Mouse (Mus musculus): ENCODE results near the gene Dcdc2b. TPM values are rescaled to one million over a fixed set of nuclear protein-coding genes. Genes with fewer than 3 reads are reported as not detected.

Dcdc2b gene
- total and polyA plus RNA-seq, 2 experiments from 2014 or later = 3.0 to 4.5 TPM

- no peaks in the 10 kb centered on the region for H3K9me3 ChIP-seq (ENCODE audit: low read length)
- peak overlapping the region; percentile 66; the same call in 1 of the 2 replicates for H3K4me3 ChIP-seq (ENCODE audit: low read depth, low read length)
- WGBS = 72% methylated on average over 11 of the region's 11 CpGs
- H3K9ac ChIP-seq = peak overlapping the region; percentile 93
- peak overlapping the region; percentile 98; the same call in 1 of the 2 replicates for H3K27ac ChIP-seq (ENCODE audit: low read depth, low read length)
- peaks cover 15% of the 10 kb centered on the region for H3K36me3 ChIP-seq (ENCODE audit: insufficient read depth)
- TF ChIP-seq CTCF (IDR thresholded peaks at IDR 0.05; ENCODE audit: low read depth) = no peak
- peaks cover 30% of the 10 kb centered on the region for H3K4me1 ChIP-seq (ENCODE audit: insufficient read depth)
- DNase-seq (no peak), ATAC-seq (no peak)
- no peaks in the 10 kb centered on the region for H3K27me3 ChIP-seq (ENCODE audit: insufficient read depth, low read length)
- H3K4me2 ChIP-seq (ENCODE audit: low read depth) = peak overlapping the region; percentile 88
Observed at GRCm38 (mm10) chr4:129622120-129622802, 8.2 kb upstream of the Dcdc2b start.

GRCm38 (mm10) chr4:129621283-129621841, 7.3 kb upstream of the Dcdc2b start:
- no peak for ATAC-seq
- no peak overlapping the region for H3K27ac ChIP-seq (ENCODE audit: low read depth, low read length)
- no peak overlapping the region for H3K4me2 ChIP-seq (ENCODE audit: low read depth)
- H3K9me3 ChIP-seq (ENCODE audit: low read length) = no peaks in the 10 kb centered on the region
- H3K4me3 ChIP-seq (ENCODE audit: low read depth, low read length) = no peak overlapping the region
- H3K4me1 ChIP-seq (ENCODE audit: insufficient read depth) = peaks cover 30% of the 10 kb centered on the region
- DNase-seq = no peak
- no peak for TF ChIP-seq CTCF (IDR thresholded peaks at IDR 0.05; ENCODE audit: low read depth)
- peaks cover 13% of the 10 kb centered on the region; the same call in 1 of the 2 replicates for H3K36me3 ChIP-seq (ENCODE audit: insufficient read depth)
- 88% methylated on average over 8 of the region's 8 CpGs for WGBS
- no peak overlapping the region for H3K9ac ChIP-seq
- no peaks in the 10 kb centered on the region for H3K27me3 ChIP-seq (ENCODE audit: insufficient read depth, low read length)

GRCm38 (mm10) chr4:129620419-129621282, 6.6 kb upstream of the Dcdc2b start:
- TF ChIP-seq CTCF (IDR thresholded peaks at IDR 0.05; ENCODE audit: low read depth) = no peak
- ATAC-seq = no peak
- no peak for DNase-seq
- Histone ChIP-seq H3K4me1 (ENCODE audit: insufficient read depth) (peaks cover 30% of the 10 kb centered on the region), H3K4me2 (ENCODE audit: low read depth) (no peak overlapping the region), H3K27ac (ENCODE audit: low read depth, low read length) (no peak overlapping the region), H3K9me3 (ENCODE audit: low read length) (no peaks in the 10 kb centered on the region), H3K9ac (no peak overlapping the region), H3K36me3 (ENCODE audit: insufficient read depth) (peaks cover 13% of the 10 kb centered on the region; the same call in 1 of the 2 replicates), H3K4me3 (ENCODE audit: low read depth, low read length) (no peak overlapping the region), H3K27me3 (ENCODE audit: insufficient read depth, low read length) (no peaks in the 10 kb centered on the region)
- WGBS = 92% methylated on average over 11 of the region's 11 CpGs

DNA sequence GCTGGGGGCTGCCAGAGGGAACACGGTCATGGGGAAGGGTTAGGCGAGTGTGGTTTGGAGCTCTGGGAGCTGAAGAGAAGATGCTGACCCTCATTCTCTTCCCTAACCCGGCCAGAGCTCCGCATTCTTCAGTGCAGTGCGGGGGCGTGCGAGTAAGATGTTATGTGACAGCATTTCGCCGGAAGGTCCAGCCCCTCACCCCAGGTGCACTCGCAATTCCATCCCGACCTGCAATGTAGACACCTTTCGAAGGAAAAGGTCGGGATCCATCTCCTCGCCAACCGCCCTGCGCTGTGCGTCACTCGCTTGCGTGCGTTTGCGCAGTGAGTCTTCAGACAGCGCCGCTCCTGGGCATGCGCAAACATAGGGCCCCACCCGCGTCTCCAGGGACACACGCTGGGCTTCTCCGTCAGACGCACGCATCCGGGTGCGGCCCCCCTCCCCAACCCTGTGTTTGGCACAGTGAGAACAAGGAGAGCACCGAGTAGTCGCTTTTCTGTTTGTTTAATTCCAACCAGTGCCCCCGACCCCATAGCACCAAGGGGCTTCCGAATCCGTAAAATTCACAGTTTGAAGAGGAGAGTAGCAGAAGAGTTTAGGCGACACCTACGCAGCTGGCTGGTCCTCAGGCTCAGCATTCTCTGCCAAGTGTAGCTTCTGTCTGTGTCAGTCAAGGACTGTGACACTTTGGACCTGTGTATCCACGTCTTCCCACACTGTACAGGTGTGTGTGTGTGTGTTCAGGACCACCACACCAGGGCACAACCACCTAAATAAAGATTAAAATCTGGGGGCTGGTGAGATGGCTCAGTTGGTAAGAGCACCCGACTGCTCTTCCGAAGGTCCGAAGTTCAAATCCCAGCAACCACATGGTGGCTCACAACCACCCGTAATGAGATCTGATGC, 5.0 kb upstream of the Dcdc2b start, which contains the start of gene Iqcc:
TSS of gene Iqcc (minus strand) at position 314 of the 906 bp plus-strand sequence.
- DNase-seq (peak; percentile 98), ATAC-seq (peak; percentile 95)
- peak within 1 kb of the TSS; percentile 91 for H3K9ac ChIP-seq
- no peaks in the 10 kb centered on the region for H3K9me3 ChIP-seq (ENCODE audit: low read length)
- WGBS = 4% methylated on average over 43 of the region's 44 CpGs
- no peaks in the 10 kb centered on the region for H3K27me3 ChIP-seq (ENCODE audit: insufficient read depth, low read length)
- peak within 1 kb of the TSS; percentile 93 for H3K4me2 ChIP-seq (ENCODE audit: low read depth)
- peak within 1 kb of the TSS; percentile 95 for H3K27ac ChIP-seq (ENCODE audit: low read depth, low read length)
- peak within 1 kb of the TSS; percentile 65 for H3K4me3 ChIP-seq (ENCODE audit: low read depth, low read length)
- peak; percentile 49 for TF ChIP-seq CTCF (IDR thresholded peaks at IDR 0.05; ENCODE audit: low read depth)
- peaks cover 13% of the 10 kb centered on the region; the same call in 1 of the 2 replicates for H3K36me3 ChIP-seq (ENCODE audit: insufficient read depth)
- peaks cover 23% of the 10 kb centered on the region for H3K4me1 ChIP-seq (ENCODE audit: insufficient read depth)

- peaks cover 22% of the 10 kb centered on the region for H3K4me1 ChIP-seq (ENCODE audit: insufficient read depth)
- peaks cover 13% of the 10 kb centered on the region; the same call in 1 of the 2 replicates for H3K36me3 ChIP-seq (ENCODE audit: insufficient read depth)
- peak overlapping the region; percentile 91; the same call in 1 of the 2 replicates for H3K9ac ChIP-seq
- peak overlapping the region; percentile 95 for H3K27ac ChIP-seq (ENCODE audit: low read depth, low read length)
- ATAC-seq (no peak), DNase-seq (no peak)
- H3K4me3 ChIP-seq (ENCODE audit: low read depth, low read length) = peak overlapping the region; percentile 65
- TF ChIP-seq CTCF (IDR thresholded peaks at IDR 0.05; ENCODE audit: low read depth) = no peak
- H3K27me3 ChIP-seq (ENCODE audit: insufficient read depth, low read length) = no peaks in the 10 kb centered on the region
- H3K4me2 ChIP-seq (ENCODE audit: low read depth) = peak overlapping the region; percentile 93
- H3K9me3 ChIP-seq (ENCODE audit: low read length) = no peaks in the 10 kb centered on the region
- 91% methylated on average over 5 of the region's 5 CpGs for WGBS
Observed at GRCm38 (mm10) chr4:129618031-129618430, 4.0 kb upstream of the Dcdc2b start.

DNA sequence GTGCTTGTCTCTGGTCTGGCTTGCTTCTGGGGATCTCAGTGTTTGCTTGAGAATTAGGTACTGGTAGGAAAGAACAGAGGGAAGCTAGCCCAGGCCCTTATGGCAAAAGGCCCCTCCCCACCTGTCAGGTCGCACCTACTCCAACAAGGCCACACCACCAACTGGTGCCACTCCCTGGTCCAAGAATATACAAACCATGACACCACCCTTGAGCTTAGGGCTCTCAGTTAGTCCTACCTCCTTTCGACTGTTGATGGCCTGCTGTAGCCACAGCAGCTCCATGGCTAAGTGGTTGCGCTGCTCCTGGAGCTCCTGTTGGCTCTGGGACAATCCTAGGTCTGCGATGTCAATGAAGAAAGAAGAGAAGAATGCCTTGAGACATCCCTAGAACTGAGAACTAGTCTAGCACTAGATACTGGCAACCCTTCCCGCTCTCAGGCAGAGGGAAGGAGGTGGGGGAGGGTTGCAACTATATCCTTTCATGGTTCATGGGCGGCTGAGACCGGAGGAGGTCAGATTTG, 3.1 kb upstream of the Dcdc2b start:
- peaks cover 13% of the 10 kb centered on the region; the same call in 1 of the 2 replicates for H3K36me3 ChIP-seq (ENCODE audit: insufficient read depth)
- H3K9ac ChIP-seq = no peak overlapping the region
- H3K4me2 ChIP-seq (ENCODE audit: low read depth) = no peak overlapping the region
- DNase-seq (no peak), ATAC-seq (no peak)
- TF ChIP-seq CTCF (IDR thresholded peaks at IDR 0.05; ENCODE audit: low read depth) = no peak
- no peaks in the 10 kb centered on the region for H3K9me3 ChIP-seq (ENCODE audit: low read length)
- no peak overlapping the region for H3K27ac ChIP-seq (ENCODE audit: low read depth, low read length)
- H3K27me3 ChIP-seq (ENCODE audit: insufficient read depth, low read length) = no peaks in the 10 kb centered on the region
- H3K4me1 ChIP-seq (ENCODE audit: insufficient read depth) = peaks cover 13% of the 10 kb centered on the region
- WGBS = 96% methylated on average over 7 of the region's 7 CpGs
- H3K4me3 ChIP-seq (ENCODE audit: low read depth, low read length) = no peak overlapping the region

Data from forebrain, postnatal 0 days (tissue).